Mouse (Mus musculus): Measurements from ENCODE around the gene Idnk. TPM values are rescaled to one million over a fixed set of nuclear protein-coding genes. Genes with fewer than 3 reads are reported as not detected.
"Not testable (repeated sequence)": the region's sequence is repeated elsewhere in the genome, so short reads cannot be mapped to it uniquely, and the experiment has no call there.

Idnk gene
- total and polyA plus RNA-seq, 2 experiments from 2014 or later = 17.4 to 33.3 TPM

- Histone ChIP-seq H3K4me1 (ENCODE audit: control insufficient read depth, insufficient read depth) (peaks cover 23% of the 10 kb centered on the region), H3K27ac (ENCODE audit: low read depth) (peak within 1 kb of the TSS; percentile 98), H3K9me3 (replicated peaks; ENCODE audit: control insufficient read depth, low read length) (no peaks in the 10 kb centered on the region), H3K27me3 (ENCODE audit: control insufficient read depth, insufficient read depth, low read length) (no peaks in the 10 kb centered on the region), H3K4me2 (ENCODE audit: low read depth, low read length) (peak within 1 kb of the TSS; percentile 86), H3K4me3 (ENCODE audit: low read depth, low read length) (peak within 1 kb of the TSS; percentile 94), H3K36me3 (replicated peaks; ENCODE audit: control insufficient read depth, insufficient read depth, low read length) (peaks cover 6% of the 10 kb centered on the region; the same call in 1 of the 2 replicates), H3K9ac (replicated peaks; ENCODE audit: low read depth, low read length) (peak within 1 kb of the TSS; percentile 97)
- 0% methylated on average over 14 of the region's 62 CpGs for WGBS
- ATAC-seq (ENCODE audit: insufficient read depth, low read depth) (peak; percentile 92), DNase-seq (ENCODE audit: low spot score) (peak; percentile 84)
- no peak for TF ChIP-seq EP300 (IDR thresholded peaks at IDR 0.05; ENCODE audit: low read depth)
- TF ChIP-seq CTCF (IDR thresholded peaks at IDR 0.05; ENCODE audit: low read depth) = no peak
These were observed 29.1 kb upstream of the Idnk start, which contains the start of gene Hnrnpa0 for GRCm38 (mm10) chr13:58128396-58128767. TSS of gene Hnrnpa0 (minus strand) at chr13:58128556.

GRCm38 (mm10) chr13:58128768-58129671, 28.4 kb upstream of the Idnk start:
- H3K4me1 ChIP-seq (ENCODE audit: control insufficient read depth, insufficient read depth) = peaks cover 16% of the 10 kb centered on the region
- DNase-seq (ENCODE audit: low spot score) (peak; percentile 94), ATAC-seq (ENCODE audit: insufficient read depth, low read depth) (peak; percentile 95)
- peak overlapping the region; percentile 94 for H3K4me3 ChIP-seq (ENCODE audit: low read depth, low read length)
- H3K27ac ChIP-seq (ENCODE audit: low read depth) = peak overlapping the region; percentile 98
- peaks cover 6% of the 10 kb centered on the region; the same call in 1 of the 2 replicates for H3K36me3 ChIP-seq (replicated peaks; ENCODE audit: control insufficient read depth, insufficient read depth, low read length)
- peak overlapping the region; percentile 97 for H3K9ac ChIP-seq (replicated peaks; ENCODE audit: low read depth, low read length)
- WGBS = under 1% methylated on average over 72 of the region's 83 CpGs
- H3K4me2 ChIP-seq (ENCODE audit: low read depth, low read length) = peak overlapping the region; percentile 86
- TF ChIP-seq EP300 (IDR thresholded peaks at IDR 0.05; ENCODE audit: low read depth) (peak; percentile 73), CTCF (IDR thresholded peaks at IDR 0.05; ENCODE audit: low read depth) (no peak)
- H3K27me3 ChIP-seq (ENCODE audit: control insufficient read depth, insufficient read depth, low read length) = no peaks in the 10 kb centered on the region
- no peaks in the 10 kb centered on the region for H3K9me3 ChIP-seq (replicated peaks; ENCODE audit: control insufficient read depth, low read length)

- ATAC-seq (ENCODE audit: insufficient read depth, low read depth) (no peak), DNase-seq (ENCODE audit: low spot score) (no peak)
- Histone ChIP-seq H3K4me2 (ENCODE audit: low read depth, low read length) (peak overlapping the region; percentile 86), H3K9ac (replicated peaks; ENCODE audit: low read depth, low read length) (peak overlapping the region; percentile 97), H3K36me3 (replicated peaks; ENCODE audit: control insufficient read depth, insufficient read depth, low read length) (peaks cover 6% of the 10 kb centered on the region; the same call in 1 of the 2 replicates), H3K27me3 (ENCODE audit: control insufficient read depth, insufficient read depth, low read length) (no peaks in the 10 kb centered on the region), H3K4me3 (ENCODE audit: low read depth, low read length) (peak overlapping the region; percentile 94), H3K9me3 (replicated peaks; ENCODE audit: control insufficient read depth, low read length) (no peaks in the 10 kb centered on the region), H3K4me1 (ENCODE audit: control insufficient read depth, insufficient read depth) (peaks cover 16% of the 10 kb centered on the region), H3K27ac (ENCODE audit: low read depth) (peak overlapping the region; percentile 98)
- WGBS = 28% methylated on average over 4 of the region's 4 CpGs
- TF ChIP-seq EP300 (IDR thresholded peaks at IDR 0.05; ENCODE audit: low read depth) (no peak), CTCF (IDR thresholded peaks at IDR 0.05; ENCODE audit: low read depth) (no peak)
These were observed 27.7 kb upstream of the Idnk start for GRCm38 (mm10) chr13:58129687-58130246.

- Histone ChIP-seq H3K36me3 (replicated peaks; ENCODE audit: control insufficient read depth, insufficient read depth, low read length) (no peaks in the 10 kb centered on the region), H3K9ac (replicated peaks; ENCODE audit: low read depth, low read length) (no peak overlapping the region), H3K4me2 (ENCODE audit: low read depth, low read length) (no peak overlapping the region), H3K27ac (ENCODE audit: low read depth) (no peak overlapping the region), H3K27me3 (ENCODE audit: control insufficient read depth, insufficient read depth, low read length) (no peaks in the 10 kb centered on the region), H3K9me3 (replicated peaks; ENCODE audit: control insufficient read depth, low read length) (no peaks in the 10 kb centered on the region), H3K4me3 (ENCODE audit: low read depth, low read length) (no peak overlapping the region), H3K4me1 (ENCODE audit: control insufficient read depth, insufficient read depth) (peaks cover 7% of the 10 kb centered on the region; the same call in 1 of the 2 replicates)
- WGBS = 41% methylated on average over 3 of the region's 3 CpGs
- DNase-seq (ENCODE audit: low spot score) (no peak), ATAC-seq (ENCODE audit: insufficient read depth, low read depth) (no peak)
- no peak for TF ChIP-seq EP300 (IDR thresholded peaks at IDR 0.05; ENCODE audit: low read depth)
- TF ChIP-seq CTCF (IDR thresholded peaks at IDR 0.05; ENCODE audit: low read depth) = no peak
These were observed 25.8 kb upstream of the Idnk start for GRCm38 (mm10) chr13:58131692-58132091.

- DNase-seq (ENCODE audit: low spot score); H3K36me3 ChIP-seq (replicated peaks; ENCODE audit: control insufficient read depth, insufficient read depth, low read length); H3K27me3 ChIP-seq (ENCODE audit: control insufficient read depth, insufficient read depth, low read length); H3K9me3 ChIP-seq (replicated peaks; ENCODE audit: control insufficient read depth, low read length); H3K4me3 ChIP-seq (ENCODE audit: low read depth, low read length); ATAC-seq (ENCODE audit: insufficient read depth, low read depth); H3K9ac ChIP-seq (replicated peaks; ENCODE audit: low read depth, low read length); H3K4me1 ChIP-seq (ENCODE audit: control insufficient read depth, insufficient read depth); H3K27ac ChIP-seq (ENCODE audit: low read depth); H3K4me2 ChIP-seq (ENCODE audit: low read depth, low read length): not testable (repeated sequence)
- 97% methylated on average over 8 of the region's 8 CpGs for WGBS
These were observed 10.8 kb upstream of the Idnk start for GRCm38 (mm10) chr13:58146603-58147002.
